Mouse (Mus musculus) kidney, adult 11 months (tissue): ENCODE measurements around the gene Zbed3.
"Not testable (repeated sequence)": the region's sequence is repeated elsewhere in the genome, so short reads cannot be mapped to it uniquely, and the experiment has no call there.

Experiments used
- DNase-seq: peaks from one replicate; pipeline ENCODE4 v3.0.0; 2022

Gene Zbed3

GRCm38 (mm10) chr13:95332086-95332899 lies 8.9 kb downstream of the Zbed3 start:
- DNase-seq: no peak

GRCm38 (mm10) chr13:95336122-95336677 lies 12.8 kb downstream of the Zbed3 start:
- no peak for DNase-seq

DNA sequence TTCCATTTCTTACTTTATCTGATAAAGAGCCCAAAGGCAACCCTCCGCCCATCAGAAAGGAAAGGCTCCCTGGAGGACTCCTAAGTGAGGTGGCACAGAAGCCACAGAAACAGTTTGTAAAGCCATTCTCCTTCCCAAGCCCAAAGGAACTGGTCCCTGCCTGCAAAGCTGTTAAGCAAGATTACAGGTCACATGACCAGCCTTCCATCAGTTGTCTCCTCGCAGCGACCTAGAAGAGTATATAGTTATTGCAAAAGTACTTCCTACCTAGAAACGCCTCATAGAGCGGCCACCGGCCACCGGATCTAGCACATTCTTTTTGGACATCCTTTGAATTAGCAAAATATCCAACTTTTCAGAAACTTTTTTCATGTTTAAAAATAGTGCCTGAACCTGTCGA lies 20.1 kb downstream of the Zbed3 start:
- DNase-seq: no peak

DNA sequence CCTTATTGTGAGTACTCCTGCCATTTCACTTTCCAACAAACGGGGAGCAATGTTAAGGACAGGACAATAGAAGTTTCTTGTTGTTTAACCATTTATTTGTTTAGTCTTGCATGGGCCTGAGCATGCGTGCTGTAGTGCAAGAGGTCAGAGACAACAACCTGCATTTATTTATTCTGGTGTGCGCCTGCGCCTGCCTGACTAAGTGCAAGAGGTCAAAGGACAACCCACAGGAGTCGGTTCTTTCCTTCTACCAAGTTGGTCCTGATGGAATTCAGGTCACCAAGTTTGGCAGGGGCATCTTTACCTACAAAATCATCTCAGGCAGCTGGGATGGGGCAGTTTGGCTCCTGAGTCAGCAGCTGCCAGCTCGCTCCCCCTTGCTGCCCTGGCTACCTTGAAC lies 22.5 kb downstream of the Zbed3 start:
- peak; percentile 53 for DNase-seq

DNA sequence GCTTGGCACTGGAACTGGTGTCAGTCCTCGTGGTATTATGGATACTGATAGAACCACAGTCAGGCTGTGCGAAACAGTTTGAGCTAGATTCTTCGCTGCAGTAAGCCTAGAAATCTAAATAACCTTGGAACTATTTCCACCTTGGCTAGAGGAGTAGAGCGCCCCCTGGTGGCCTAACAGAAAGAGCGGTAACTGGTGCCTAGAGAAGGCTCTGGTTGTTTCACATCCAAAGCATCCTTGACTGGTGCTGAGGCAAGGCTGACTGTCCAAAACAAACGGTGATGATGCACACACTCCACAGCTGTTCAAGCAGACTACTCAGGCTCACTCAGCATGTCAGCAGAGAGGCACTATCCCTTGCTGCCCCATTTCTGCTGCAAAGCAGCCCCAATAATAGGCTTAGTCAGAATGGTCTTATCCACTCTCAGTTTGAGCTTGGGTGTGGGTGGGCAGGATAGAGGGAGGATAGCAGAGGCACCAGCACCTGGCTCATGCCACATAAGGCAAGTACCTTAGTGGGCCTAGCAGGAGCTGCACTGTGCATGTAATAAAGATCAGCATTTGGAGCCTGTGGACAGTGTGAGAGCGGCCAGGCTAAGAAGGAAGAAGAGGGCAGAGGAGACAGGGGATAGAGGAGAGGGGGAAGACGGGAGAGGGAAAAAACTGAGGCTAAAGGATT lies 23.7 kb downstream of the Zbed3 start:
- peak; percentile 55 for DNase-seq

- no peak for DNase-seq
These were observed 25.1 kb downstream of the Zbed3 start for GRCm38 (mm10) chr13:95348476-95348875.

DNA sequence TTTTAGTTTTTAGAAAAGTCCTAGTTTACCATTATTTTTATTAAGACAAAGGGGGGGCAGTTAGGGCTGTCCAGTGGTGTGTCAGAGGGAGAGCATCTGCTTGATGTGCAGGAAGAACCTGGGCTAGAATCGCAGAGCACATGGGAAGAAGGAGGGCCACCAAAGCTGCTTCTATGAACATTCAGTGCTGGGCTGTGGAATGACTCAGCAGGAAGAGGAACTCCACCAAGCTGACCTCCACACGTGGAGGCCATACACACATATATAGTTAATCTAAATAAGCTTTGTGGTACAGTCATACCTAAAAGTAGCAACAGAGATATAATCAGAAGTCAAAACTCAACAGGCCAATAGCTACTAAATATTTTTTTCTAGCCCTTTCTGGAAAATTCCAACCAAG lies 34.8 kb downstream of the Zbed3 start:
- DNase-seq: no peak

- DNase-seq: no peak
These were observed 40.0 kb downstream of the Zbed3 start for GRCm38 (mm10) chr13:95363440-95363839.

DNA sequence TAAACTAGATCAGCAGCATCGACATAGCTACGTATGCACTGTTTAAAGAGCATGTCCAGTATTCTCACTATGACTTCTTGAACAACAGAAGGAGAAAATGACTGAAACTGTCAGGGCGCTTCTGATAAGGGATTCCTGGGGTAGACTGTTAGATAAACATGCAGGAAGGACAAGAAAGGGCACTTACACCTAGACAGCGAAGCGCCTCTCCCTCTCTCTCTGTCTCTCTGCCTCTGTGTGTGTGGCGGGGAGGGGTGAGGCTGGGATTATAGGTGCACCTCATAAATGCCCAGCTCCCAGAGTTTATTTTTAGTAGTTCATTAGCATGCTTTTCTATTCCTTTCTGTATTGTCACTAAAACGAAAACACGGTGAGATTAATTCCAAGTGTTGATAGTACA lies 42.9 kb downstream of the Zbed3 start:
- no peak for DNase-seq

DNA sequence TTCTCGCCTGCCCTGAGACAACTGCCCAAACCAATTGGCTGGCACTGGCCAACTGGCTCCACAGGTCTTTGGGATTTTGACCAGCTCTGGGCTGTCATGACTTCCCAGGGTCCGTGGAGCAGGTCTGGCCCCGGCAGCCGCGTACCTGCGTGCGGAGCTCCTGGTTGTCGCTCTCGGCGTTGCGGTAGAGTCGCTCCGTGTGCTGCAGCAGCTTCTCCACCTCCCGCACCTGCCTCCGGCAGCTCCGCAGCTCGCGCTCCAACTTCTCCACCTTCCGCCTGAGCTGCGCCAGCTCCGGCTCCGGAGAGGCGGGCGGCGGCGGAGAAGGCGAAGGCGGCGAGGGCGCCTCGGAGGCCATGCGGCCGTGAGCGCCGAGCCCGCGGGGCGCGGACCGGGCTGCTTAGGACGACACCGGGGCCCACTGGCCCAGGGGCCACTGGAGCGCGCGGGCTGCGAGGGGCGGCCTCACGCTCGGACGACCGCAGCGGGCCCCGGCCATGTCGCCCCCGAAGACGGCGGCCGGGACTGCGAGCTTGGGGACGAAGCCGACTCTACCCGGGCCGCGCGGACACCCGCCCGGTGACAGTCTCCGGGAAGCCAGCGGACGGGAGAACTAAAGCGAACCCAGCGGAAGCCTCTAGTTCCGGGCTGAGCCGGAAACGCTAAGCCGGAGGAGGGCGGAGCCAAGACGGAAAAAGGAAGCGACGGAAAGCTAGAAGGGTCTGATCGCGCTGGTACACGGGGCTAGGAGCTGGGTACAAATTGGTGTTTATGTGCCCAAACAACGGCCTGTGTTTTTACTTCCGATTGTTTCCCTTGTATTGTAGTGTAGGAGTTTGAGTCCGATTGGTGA lies 51.5 kb downstream of the Zbed3 start, which contains the start of gene Aggf1:
TSS of gene Aggf1 (minus strand) at position 652 of the 853 bp plus-strand sequence.
- DNase-seq: peak; percentile 88

DNA sequence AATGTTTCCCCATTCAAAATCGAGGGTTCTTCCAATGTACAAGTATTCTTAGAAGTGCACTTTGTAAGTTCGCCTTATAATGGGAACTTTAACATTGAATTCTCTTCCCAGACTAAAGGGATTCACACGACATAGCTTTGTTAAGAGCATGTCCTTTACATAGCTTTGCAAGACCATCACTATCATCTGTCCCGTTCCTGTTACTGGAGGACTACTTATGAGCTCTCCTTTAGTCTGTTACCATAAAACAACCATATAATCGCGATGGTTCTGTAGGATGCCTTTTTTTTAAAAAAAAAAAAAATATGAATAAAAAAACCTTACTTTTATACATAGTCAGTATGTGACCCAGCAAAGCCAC lies 52.1 kb downstream of the Zbed3 start:
- no peak for DNase-seq

- not testable (repeated sequence) for DNase-seq
These were observed 53.4 kb downstream of the Zbed3 start for GRCm38 (mm10) chr13:95376689-95377289.

- no peak for DNase-seq
These were observed 55.3 kb downstream of the Zbed3 start for GRCm38 (mm10) chr13:95378696-95379095.

DNA sequence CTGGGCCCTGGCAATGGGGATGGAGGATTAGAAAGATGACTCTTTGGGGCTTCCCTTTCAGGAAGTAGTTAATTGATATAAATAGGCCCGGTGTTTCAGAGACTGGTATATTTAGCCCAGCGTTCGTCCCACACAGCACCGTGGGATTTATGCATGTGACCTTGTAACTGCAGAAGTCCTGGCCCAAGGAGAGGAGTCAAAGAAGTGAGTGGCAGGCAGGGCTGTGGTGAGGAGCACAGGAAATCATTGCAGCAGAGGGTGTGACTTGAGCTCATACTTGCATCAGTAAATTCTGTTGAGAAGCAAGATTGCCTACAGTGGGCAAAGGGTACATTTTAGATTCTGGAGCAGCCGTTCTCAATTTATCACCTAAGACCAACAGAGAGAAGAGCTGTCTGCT lies 59.0 kb downstream of the Zbed3 start:
- no peak for DNase-seq
